23 mouse cellular contexts compared by ENCODE assay signal in genomic region chr3:52534118-52534517, GRCm38 (mm10).
"Had no signal": no experiment of that assay in that cellular context is flagged by ENCODE, and none has a peak within 500 bp of the region (broad histone marks: within the 10 kb centered on the region; RNA-seq: fewer than 3 reads in every experiment).

No protein-coding gene starts in this region.

- H3K36me3 ChIP-seq: heart, embryonic 10.5 days; heart, embryonic 12.5 days; hindbrain, embryonic 13.5 days; hindbrain, embryonic 15.5 days; limb, embryonic 10.5 days; limb, embryonic 12.5 days; liver, embryonic 13.5 days; liver, embryonic 15.5 days had no signal

- H3K4me1 ChIP-seq: heart, embryonic 10.5 days; heart, embryonic 12.5 days; liver, embryonic 13.5 days; liver, embryonic 15.5 days had no signal

- H3K4me3 ChIP-seq: heart, embryonic 10.5 days; heart, embryonic 12.5 days; hindbrain, embryonic 13.5 days; hindbrain, embryonic 15.5 days; layer of hippocampus, adult 2 months; left cerebral cortex, adult 2 months; limb, embryonic 10.5 days; limb, embryonic 12.5 days; liver, embryonic 13.5 days; liver, embryonic 15.5 days had no signal

- H3K27me3 ChIP-seq: heart, embryonic 12.5 days; hindbrain, embryonic 15.5 days; liver, embryonic 13.5 days; liver, embryonic 15.5 days had no signal

- H3K9ac ChIP-seq: forebrain, postnatal 0 days; heart, embryonic 12.5 days; hindbrain, embryonic 13.5 days; hindbrain, embryonic 15.5 days; limb, embryonic 12.5 days; liver, embryonic 13.5 days; liver, embryonic 15.5 days had no signal

- H3K4me2 ChIP-seq: heart, embryonic 12.5 days; hindbrain, embryonic 13.5 days; hindbrain, embryonic 15.5 days; limb, embryonic 12.5 days; liver, embryonic 11.5 days; liver, embryonic 13.5 days; liver, embryonic 15.5 days had no signal

- H3K9me3 ChIP-seq: heart, embryonic 10.5 days; heart, embryonic 12.5 days; hindbrain, embryonic 13.5 days; hindbrain, embryonic 15.5 days; limb, embryonic 10.5 days; limb, embryonic 12.5 days; liver, embryonic 13.5 days; liver, embryonic 15.5 days had no signal

- ATAC-seq: forebrain, postnatal 0 days; hindbrain, postnatal 0 days had no signal

- H3K27ac ChIP-seq: heart, embryonic 10.5 days; hindbrain, embryonic 13.5 days; hindbrain, embryonic 15.5 days; hindbrain, postnatal 0 days; layer of hippocampus, adult 2 months; left cerebral cortex, adult 2 months; limb, embryonic 10.5 days; limb, embryonic 12.5 days; liver, embryonic 13.5 days; liver, embryonic 15.5 days had no signal

- DNase-seq: forebrain, postnatal 0 days; gastrocnemius, postnatal 14 days; gastrocnemius, postnatal 36 days; heart, adult 18-20 months; heart, postnatal 10 days; heart, postnatal 36 days; kidney, adult 18-20 months; kidney, adult 9 months; kidney, postnatal 14 days; kidney, postnatal 4 days; liver; liver, embryonic 13.5 days had no signal
